Mouse (Mus musculus) lung, adult 10 weeks (tissue): Measurements from ENCODE around the gene Arl6ip5. TPM values are rescaled to one million over a fixed set of nuclear protein-coding genes. Genes with fewer than 3 reads are reported as not detected.

Experiments
- polyA plus RNA-seq: library from polyadenylated mRNA; stranded (reverse); fragments of 350-450 nt; fragmentation: Illumina TruSeq; extraction: RNeasy Lipid Tissue Mini Kit (QIAGEN cat#74804); gene quantifications from one replicate; pipeline ENCODE4 v1.2.3, GENCODE M21; 2014; ENCODE audit warnings: low read depth, low replicate concordance; ENCODE audit not compliant: insufficient read depth

Arl6ip5 gene
- polyA plus RNA-seq: 116 TPM

GRCm38 (mm10) chr6:97210191-97210961 lies at the start of gene Arl6ip5:
Gene Arl6ip5 (plus strand): TSS chr6:97210689.

GRCm38 (mm10) chr6:97178491-97179366 lies 31.8 kb upstream of the Arl6ip5 start, which contains the start of gene Tmf1:
Gene Tmf1 (minus strand): TSS chr6:97179122.

GRCm38 (mm10) chr6:97205439-97205885 lies 5.0 kb upstream of the Arl6ip5 start, which contains the start of gene Uba3:
Gene Uba3 (minus strand): TSS chr6:97205647.

DNA sequence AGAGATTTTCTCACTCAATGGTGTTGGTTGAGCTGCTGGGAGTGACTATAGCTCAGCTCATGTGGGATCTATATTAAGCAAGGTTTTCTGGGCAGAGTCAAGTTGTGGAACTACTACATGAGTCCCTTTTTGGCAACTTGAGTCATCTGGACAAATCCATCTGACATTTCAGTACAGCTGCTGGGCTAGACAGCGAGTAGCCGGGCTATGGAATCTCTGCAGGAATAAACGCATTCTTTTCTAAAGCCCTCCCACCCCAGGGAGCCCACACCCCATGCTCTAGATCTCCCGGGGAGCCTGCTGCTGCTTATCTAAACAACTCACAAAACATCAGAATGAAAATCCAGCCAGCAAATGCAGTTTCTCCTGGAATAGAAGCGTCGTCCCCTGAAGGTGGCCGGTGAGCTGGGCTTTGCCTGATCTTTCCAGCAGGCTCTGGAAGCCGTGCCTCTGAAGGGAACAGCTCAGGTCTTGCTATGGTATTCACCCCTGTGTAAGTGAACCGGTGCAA lies 42.3 kb downstream of the Arl6ip5 start, which contains the start of gene Lmod3:
Lmod3 (minus strand) TSS at position 49 of the 511 bp plus-strand sequence.

Other genes starting within 250 kb of the Arl6ip5 start
- gene Fam19a4, start 150.3 kb upstream of the Arl6ip5 start, polyA plus RNA-seq: not detected
- gene Eogt, start 61.5 kb upstream of the Arl6ip5 start, polyA plus RNA-seq: 15.1 TPM
- 11.0 TPM for gene Tmf1, start 31.6 kb upstream of the Arl6ip5 start, polyA plus RNA-seq
- gene Uba3, start 5.0 kb upstream of the Arl6ip5 start, polyA plus RNA-seq: 30.8 TPM
- 0.56 TPM for gene Lmod3, start 42.1 kb downstream of the Arl6ip5 start, polyA plus RNA-seq